Mouse (Mus musculus) lung, embryonic 14.5 days (tissue): ENCODE data around the gene Aurkaip1. TPM values are rescaled to one million over a fixed set of nuclear protein-coding genes. Genes with fewer than 3 reads are reported as not detected.
A peak's percentile ranks its signal among the peaks of the same experiment; 100 is the strongest.

ENCODE experiments used
- ATAC-seq: fragments of 200-750 bp; cut with Nextera tagmentation; 2 replicates; pipeline ENCODE4 v1.8.0; 2017; ENCODE audit warnings: mild to moderate bottlenecking, moderate TSS enrichment, moderate library complexity; ENCODE audit not compliant: insufficient read depth
- DNase-seq: peaks from one replicate; pipeline ENCODE4 v3.0.0-alpha.2; 2015
- H3K27ac ChIP-seq: fragments of 300-500 bp; sonication (generic); 2 replicates; pipeline ENCODE4 v1.5.1; 2014; ENCODE audit warnings: low read depth, mild to moderate bottlenecking, moderate library complexity
- H3K27me3 ChIP-seq: fragments of 300-500 bp; sonication (generic); 2 replicates; pipeline ENCODE4 v1.6.1; 2014; ENCODE audit warnings: low read length, control low read depth; ENCODE audit not compliant: insufficient read depth
- H3K36me3 ChIP-seq: fragments of 300-500 bp; sonication (generic); 2 replicates; pipeline ENCODE4 v1.6.1; 2014; ENCODE audit warnings: control low read depth; ENCODE audit not compliant: insufficient read depth
- H3K4me1 ChIP-seq: fragments of 300-500 bp; sonication (generic); 2 replicates; pipeline ENCODE4 v1.6.1; 2014; ENCODE audit warnings: antibody characterized with exemption, control low read depth; ENCODE audit not compliant: insufficient read depth
- H3K4me2 ChIP-seq: fragments of 300-500 bp; sonication (generic); 2 replicates; pipeline ENCODE4 v1.6.1; 2014; ENCODE audit warnings: mild to moderate bottlenecking
- H3K4me3 ChIP-seq: fragments of 300-500 bp; sonication (generic); 2 replicates; pipeline ENCODE4 v1.5.1; 2014; ENCODE audit warnings: low read depth, low read length
- H3K9ac ChIP-seq: fragments of 300-500 bp; sonication (generic); 2 replicates; pipeline ENCODE4 v1.6.1; 2014
- H3K9me3 ChIP-seq: fragments of 300-500 bp; sonication (generic); 2 replicates; pipeline ENCODE4 v1.6.1; 2016; ENCODE audit warnings: low read depth, low read length, control low read depth
- CTCF ChIP-seq: IDR thresholded peaks from 2 replicates; pipeline ENCODE4 v1.5.1; 2016; ENCODE audit warnings: antibody characterized with exemption, low read depth
- WGBS: fragments of 180-500 bp; shearing (Covaris S2); extraction: QIAGEN DNeasy Blood & Tissue Kit; methylation state at CpG from one replicate; pipeline ENCODE4 v1.1.7; 2014; 5-methylcytosine and 5-hydroxymethylcytosine counted together
- polyA plus RNA-seq: library from polyadenylated mRNA; unstranded; fragments of >200 nt; fragmentation: Nextera tagmentation; extraction: Ambion mirVana; gene quantifications from 2 replicates; pipeline ENCODE4 v1.2.1, GENCODE M21; 2014

The Aurkaip1 gene
- polyA plus RNA-seq, 1 experiment from 2014 or later = 136 TPM

GRCm38 (mm10) chr4:155803340-155804041 lies 27.6 kb upstream of the Aurkaip1 start:
- DNase-seq = peak; percentile 97
- peak overlapping the region; percentile 84 for H3K9ac ChIP-seq
- ATAC-seq = peak; percentile 99

GRCm38 (mm10) chr4:155807841-155808240 lies 23.2 kb upstream of the Aurkaip1 start:
- peaks cover 61% of the 10 kb centered on the region for H3K36me3 ChIP-seq
- 83% methylated on average over 3 of the region's 3 CpGs for WGBS
- no peak overlapping the region for H3K27ac ChIP-seq

More at GRCm38 (mm10) chr4:155803340-155804041, 27.6 kb upstream of the Aurkaip1 start:
- Histone ChIP-seq H3K4me2 (peak overlapping the region; percentile 81), H3K27me3 (no peaks in the 10 kb centered on the region), H3K27ac (peak overlapping the region; percentile 72; the same call in 1 of the 2 replicates), H3K4me1 (peaks cover 6% of the 10 kb centered on the region), H3K9me3 (no peaks in the 10 kb centered on the region), H3K4me3 (peak overlapping the region; percentile 95), H3K36me3 (peaks cover 33% of the 10 kb centered on the region)
- TF ChIP-seq CTCF = no peak
- under 1% methylated on average over 58 of the region's 58 CpGs for WGBS

DNA sequence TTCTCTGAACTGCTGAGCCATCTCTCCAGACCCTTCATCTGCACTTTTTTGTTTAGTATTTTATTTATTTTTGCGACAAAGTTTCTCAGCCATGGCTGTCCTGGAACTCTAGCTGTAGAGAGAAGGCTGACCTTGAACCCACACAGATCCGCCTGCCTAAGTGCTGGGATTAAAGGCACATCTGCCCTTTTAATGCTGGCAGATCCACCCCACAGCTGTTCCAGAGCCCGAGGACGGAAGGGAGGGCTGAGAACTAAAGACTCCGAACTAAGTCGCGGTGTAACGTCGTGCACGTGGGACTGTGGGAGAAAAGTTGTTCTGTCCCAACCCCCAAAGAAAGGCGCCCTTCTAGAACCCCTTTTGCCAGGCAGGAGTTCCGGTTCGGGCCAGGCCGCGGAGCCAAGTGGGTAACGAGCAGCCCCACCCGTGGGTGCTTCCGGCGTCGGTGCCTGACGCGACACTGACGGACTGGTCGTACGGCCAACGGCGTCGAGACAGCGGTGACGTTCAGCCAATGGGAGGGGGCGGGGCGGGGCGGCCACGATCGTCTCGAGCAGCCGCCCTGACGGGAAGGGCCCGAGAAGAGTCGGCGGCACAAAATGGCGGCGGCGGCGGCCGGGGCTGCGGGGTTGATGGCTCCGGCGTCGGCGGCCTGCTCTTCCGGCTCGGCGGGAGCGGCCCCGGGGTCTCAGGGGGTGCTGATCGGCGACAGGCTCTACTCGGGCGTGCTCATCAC lies 19.0 kb upstream of the Aurkaip1 start, which contains the start of gene Ccnl2:
Gene Ccnl2, plus strand, starts transcription at position 561 of the 736 bp plus-strand sequence.
- under 1% methylated on average over 60 of the region's 60 CpGs for WGBS
- peak within 1 kb of the TSS; percentile 100 for H3K9ac ChIP-seq
- H3K4me3 ChIP-seq = peak within 1 kb of the TSS; percentile 100
- peak; percentile 97 for DNase-seq
- H3K4me2 ChIP-seq = peak within 1 kb of the TSS; percentile 77
- H3K27ac ChIP-seq = peak within 1 kb of the TSS; percentile 95
- no peaks in the 10 kb centered on the region for H3K27me3 ChIP-seq
- TF ChIP-seq CTCF = no peak
- peaks cover 79% of the 10 kb centered on the region for H3K36me3 ChIP-seq
- H3K9me3 ChIP-seq = no peaks in the 10 kb centered on the region
- ATAC-seq = peak; percentile 99
- peaks cover 8% of the 10 kb centered on the region; the same call in 1 of the 2 replicates for H3K4me1 ChIP-seq

More at GRCm38 (mm10) chr4:155807841-155808240, 23.2 kb upstream of the Aurkaip1 start:
- H3K4me2 ChIP-seq = no peak overlapping the region
- no peak for TF ChIP-seq CTCF
- ATAC-seq (no peak), DNase-seq (no peak)
- H3K9me3 ChIP-seq = no peaks in the 10 kb centered on the region
- H3K9ac ChIP-seq = no peak overlapping the region
- no peaks in the 10 kb centered on the region for H3K27me3 ChIP-seq
- peaks cover 9% of the 10 kb centered on the region for H3K4me1 ChIP-seq
- H3K4me3 ChIP-seq = no peak overlapping the region

GRCm38 (mm10) chr4:155812665-155813181 lies 18.3 kb upstream of the Aurkaip1 start:
- ATAC-seq = peak; percentile 22

DNA sequence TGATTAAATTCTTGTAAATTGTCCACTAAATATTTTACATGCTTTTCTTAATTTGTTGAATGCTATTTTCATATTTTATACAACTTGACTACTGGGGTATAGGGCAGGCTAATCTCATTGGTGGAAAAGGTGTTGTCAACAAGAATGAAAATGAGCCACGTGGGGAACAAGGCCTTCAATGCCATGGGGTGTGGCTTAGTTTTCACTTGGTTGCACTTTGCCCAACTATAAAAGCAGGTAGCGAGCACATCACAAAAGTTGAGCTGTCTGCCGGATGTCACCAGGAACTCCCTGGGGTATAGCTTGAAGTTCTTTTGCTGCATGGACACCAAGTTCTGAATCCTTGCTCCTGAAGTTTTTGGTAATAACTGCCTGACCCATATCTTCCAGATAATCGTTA lies 13.5 kb upstream of the Aurkaip1 start:
- Histone ChIP-seq H3K9ac (no peak overlapping the region), H3K4me2 (no peak overlapping the region), H3K27me3 (no peaks in the 10 kb centered on the region), H3K9me3 (no peaks in the 10 kb centered on the region), H3K4me3 (no peak overlapping the region), H3K27ac (no peak overlapping the region), H3K4me1 (peaks cover 5% of the 10 kb centered on the region; the same call in 1 of the 2 replicates), H3K36me3 (peaks cover 89% of the 10 kb centered on the region)
- no peak for DNase-seq
- TF ChIP-seq CTCF = no peak
- WGBS = 89% methylated on average over 4 of the region's 4 CpGs
- no peak for ATAC-seq

More at GRCm38 (mm10) chr4:155812665-155813181, 18.3 kb upstream of the Aurkaip1 start:
- Histone ChIP-seq H3K9ac (peak overlapping the region; percentile 100), H3K4me1 (peaks cover 8% of the 10 kb centered on the region; the same call in 1 of the 2 replicates), H3K9me3 (no peaks in the 10 kb centered on the region), H3K4me3 (peak overlapping the region; percentile 100), H3K27me3 (no peaks in the 10 kb centered on the region), H3K4me2 (peak overlapping the region; percentile 77), H3K27ac (peak overlapping the region; percentile 95), H3K36me3 (peaks cover 79% of the 10 kb centered on the region)
- WGBS = under 1% methylated on average over 49 of the region's 49 CpGs
- no peak for TF ChIP-seq CTCF
- DNase-seq = peak; percentile 40

- TF ChIP-seq CTCF = peak; percentile 46
- H3K9me3 ChIP-seq = no peaks in the 10 kb centered on the region
- H3K9ac ChIP-seq = no peak overlapping the region
- peaks cover 96% of the 10 kb centered on the region for H3K36me3 ChIP-seq
- WGBS = 71% methylated on average over 7 of the region's 7 CpGs
- H3K27ac ChIP-seq = no peak overlapping the region
- no peaks in the 10 kb centered on the region for H3K27me3 ChIP-seq
- peak; percentile 54 for DNase-seq
- ATAC-seq = no peak
- no peaks in the 10 kb centered on the region for H3K4me1 ChIP-seq
- no peak overlapping the region for H3K4me2 ChIP-seq
- H3K4me3 ChIP-seq = no peak overlapping the region
Observed at GRCm38 (mm10) chr4:155821025-155821424, 10.0 kb upstream of the Aurkaip1 start.

DNA sequence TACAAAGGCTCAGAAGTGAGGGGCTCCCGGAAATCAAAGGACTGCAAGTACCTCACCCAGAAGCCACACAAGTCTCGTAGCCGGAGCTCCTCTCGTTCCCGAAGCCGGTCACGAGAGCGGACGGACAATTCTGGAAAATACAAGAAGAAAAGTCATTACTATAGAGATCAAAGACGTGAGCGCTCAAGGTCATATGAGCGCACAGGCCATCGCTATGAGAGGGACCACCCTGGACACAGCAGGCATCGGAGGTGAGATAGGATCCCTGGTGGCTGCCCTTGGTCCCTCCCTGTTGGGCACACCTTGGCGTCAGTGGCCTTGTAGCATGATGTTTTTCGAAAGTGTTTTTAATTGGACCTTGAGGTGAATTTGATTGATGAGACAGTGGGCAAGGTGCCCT lies 7.6 kb upstream of the Aurkaip1 start:
- Histone ChIP-seq H3K9me3 (no peaks in the 10 kb centered on the region), H3K36me3 (peaks cover 91% of the 10 kb centered on the region), H3K4me3 (no peak overlapping the region), H3K27me3 (no peaks in the 10 kb centered on the region), H3K4me2 (no peak overlapping the region), H3K4me1 (no peaks in the 10 kb centered on the region), H3K27ac (no peak overlapping the region), H3K9ac (no peak overlapping the region)
- DNase-seq (no peak), ATAC-seq (no peak; the same call in 1 of the 2 replicates)
- TF ChIP-seq CTCF = no peak
- WGBS = 94% methylated on average over 16 of the region's 16 CpGs
